Mouse (Mus musculus) mature B cell (primary cell): Measurements from ENCODE around the gene Clec16a.

Experiments
- in situ Hi-C: fragments of 300-500 bp; cut with MboI; formaldehyde crosslinking; loops from 2 replicates; pipeline ENCODE4 v1.14.3; 2019

The Clec16a gene

GRCm38 (mm10) chr16:10786288-10786687 lies 241.1 kb downstream of the Clec16a start:
- in situ Hi-C loops: no loop called here

GRCm38 (mm10) chr16:10786782-10787547 lies 241.8 kb downstream of the Clec16a start:
- in situ Hi-C loops: no loop called here

GRCm38 (mm10) chr16:10787548-10788058 lies 242.5 kb downstream of the Clec16a start:
- in situ Hi-C loops: no loop called here

- in situ Hi-C loops: no loop called here
These were observed 243.1 kb downstream of the Clec16a start, which contains the start of gene Tnp2 for GRCm38 (mm10) chr16:10788271-10788670. Gene Tnp2 (minus strand): TSS chr16:10788660.

- in situ Hi-C loops: no loop called here
These were observed 243.7 kb downstream of the Clec16a start for GRCm38 (mm10) chr16:10788866-10789265.

- in situ Hi-C loops: no loop called here
These were observed 245.6 kb downstream of the Clec16a start, which contains the start of gene Prm3 for GRCm38 (mm10) chr16:10790702-10791101. Gene Prm3 (minus strand): TSS chr16:10790914.
